Mouse (Mus musculus) kidney, adult 18-20 months (tissue): Measurements from ENCODE around the gene Asrgl1.
"Not testable (repeated sequence)": the region's sequence is repeated elsewhere in the genome, so short reads cannot be mapped to it uniquely, and the experiment has no call there.

ENCODE experiments used
- DNase-seq: peaks from one replicate; pipeline ENCODE4 v3.0.0; 2021

Asrgl1 gene

DNA sequence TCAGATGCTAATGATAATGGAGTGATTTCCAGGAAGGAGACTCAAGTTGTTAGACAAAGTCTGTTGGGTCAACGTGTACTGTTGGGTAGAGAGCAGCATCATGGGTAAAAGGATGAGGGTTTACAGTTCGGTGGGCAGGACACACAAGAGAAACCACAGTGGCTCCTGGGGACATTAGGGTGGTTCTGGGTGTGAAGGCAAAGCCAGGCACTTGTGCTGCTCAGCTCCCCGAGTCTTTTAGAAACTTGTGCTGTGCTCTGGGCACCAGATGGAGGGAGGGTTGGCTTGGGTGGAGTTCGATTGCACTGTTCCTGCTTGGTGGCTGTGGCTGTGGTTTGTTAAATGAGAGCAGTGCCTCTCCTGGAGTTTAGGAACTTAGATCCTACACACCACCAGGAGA lies 31.4 kb downstream of the Asrgl1 start:
- DNase-seq: no peak

DNA sequence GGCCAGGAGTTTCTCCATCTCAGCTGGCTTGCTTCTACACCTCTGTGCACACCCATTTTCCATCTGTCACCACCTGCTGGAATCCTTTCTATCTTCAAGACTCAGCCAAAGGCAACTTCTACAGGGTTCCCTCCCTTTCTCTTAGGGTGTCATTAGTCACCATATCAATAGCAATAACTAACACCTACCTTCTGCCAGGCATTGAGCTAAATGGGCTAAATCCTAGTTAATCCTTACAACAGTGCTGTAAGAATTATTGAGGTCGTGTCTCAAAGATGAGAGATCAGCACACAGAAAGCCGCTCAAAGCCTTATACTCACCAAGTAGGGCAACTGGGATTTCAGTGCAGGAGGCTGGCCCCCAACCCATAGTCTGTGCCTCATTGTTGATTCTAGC lies 34.4 kb downstream of the Asrgl1 start:
- no peak for DNase-seq

DNA sequence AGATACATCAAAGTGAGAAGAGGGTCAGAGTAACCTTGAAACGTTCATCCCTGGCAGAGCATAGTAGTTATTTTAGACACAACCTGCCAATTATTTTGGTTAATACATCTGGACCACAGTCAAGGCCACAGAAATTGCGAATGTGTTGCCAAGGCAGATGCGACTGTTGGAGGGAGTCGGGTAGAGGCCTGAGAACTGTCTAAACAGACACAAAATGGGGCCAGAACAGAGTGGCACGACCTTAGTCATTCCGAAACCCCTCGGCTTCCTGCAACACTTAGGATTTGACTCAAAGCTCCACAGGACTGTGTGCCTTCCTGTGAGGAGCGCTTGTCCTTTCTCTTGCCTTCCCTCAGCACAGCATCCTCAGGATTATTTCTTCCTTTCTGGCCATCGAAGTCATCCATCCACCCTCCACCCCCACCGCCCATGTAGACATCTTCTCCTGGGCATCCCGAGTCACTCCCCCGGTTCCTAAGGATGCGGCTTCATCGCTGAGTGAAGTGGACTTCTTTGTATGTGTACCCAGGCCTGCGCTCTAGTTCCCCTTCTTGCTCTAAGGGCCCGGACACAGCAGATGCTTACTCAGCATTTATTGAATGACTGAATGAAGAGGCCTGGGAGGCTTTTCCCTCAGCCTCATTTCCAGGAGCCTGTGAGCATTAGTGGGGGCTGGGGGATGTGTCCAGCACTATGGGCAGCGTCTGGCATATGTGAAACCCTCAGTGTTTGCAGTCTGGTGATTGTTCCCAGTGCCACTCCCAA lies 35.0 kb downstream of the Asrgl1 start:
- DNase-seq: no peak

DNA sequence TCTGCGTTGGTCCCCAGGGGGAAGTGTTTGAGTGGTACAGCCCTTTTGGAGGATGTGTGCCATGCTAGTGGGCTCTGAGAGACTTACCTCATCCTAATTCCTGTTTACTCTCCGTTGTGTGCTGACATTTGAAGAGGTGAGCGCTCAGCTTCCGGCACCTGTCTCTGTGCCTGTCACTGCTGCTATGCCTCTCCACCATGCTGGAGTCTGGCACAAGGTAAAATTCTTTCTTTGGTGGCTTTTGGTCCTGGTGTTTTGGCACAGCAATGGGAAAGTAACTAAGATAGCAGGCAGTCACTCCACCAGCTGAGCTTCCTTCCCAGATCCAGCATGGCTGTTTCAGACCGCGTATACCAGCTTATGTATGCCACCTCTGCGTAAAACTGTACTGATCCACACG lies 35.7 kb downstream of the Asrgl1 start:
- DNase-seq: no peak

DNA sequence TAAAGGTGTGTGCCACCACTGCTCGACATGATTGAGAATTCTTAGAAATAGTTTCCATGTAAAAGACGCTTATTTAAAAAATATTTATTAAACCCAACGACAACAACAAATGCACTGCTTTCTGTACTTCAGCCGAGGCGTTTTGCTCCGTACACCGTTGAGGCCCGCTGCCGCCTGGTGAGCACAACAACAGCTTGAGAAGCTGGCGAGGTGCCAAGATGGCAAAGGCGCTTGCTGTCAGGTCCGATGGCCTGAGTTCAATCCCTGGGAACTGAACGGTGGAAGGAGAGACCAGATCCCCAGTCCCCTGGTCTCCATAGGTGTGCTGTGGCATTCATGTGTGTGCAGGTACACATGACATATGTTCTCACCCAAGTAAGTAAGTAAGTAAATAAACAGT lies 38.0 kb downstream of the Asrgl1 start:
- no peak for DNase-seq

DNA sequence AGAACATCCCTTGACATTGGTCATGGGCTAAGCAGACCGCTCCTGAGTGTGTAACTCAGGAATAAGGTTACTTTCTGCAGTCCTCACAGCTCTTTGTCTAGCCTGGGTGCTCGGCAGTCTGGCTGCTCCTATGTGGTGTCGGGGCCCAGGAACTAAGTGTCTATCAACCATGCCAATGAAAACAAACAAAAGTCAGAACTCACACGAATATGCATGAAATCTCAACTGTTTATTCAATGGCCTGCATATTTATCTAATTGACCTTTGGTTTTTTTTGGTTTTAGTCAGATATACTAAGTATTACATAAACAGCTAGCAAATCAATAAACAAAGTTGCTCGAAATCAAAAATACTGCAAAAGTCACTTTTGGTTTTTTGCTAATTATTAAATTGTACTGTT lies 40.3 kb downstream of the Asrgl1 start:
- no peak for DNase-seq

DNA sequence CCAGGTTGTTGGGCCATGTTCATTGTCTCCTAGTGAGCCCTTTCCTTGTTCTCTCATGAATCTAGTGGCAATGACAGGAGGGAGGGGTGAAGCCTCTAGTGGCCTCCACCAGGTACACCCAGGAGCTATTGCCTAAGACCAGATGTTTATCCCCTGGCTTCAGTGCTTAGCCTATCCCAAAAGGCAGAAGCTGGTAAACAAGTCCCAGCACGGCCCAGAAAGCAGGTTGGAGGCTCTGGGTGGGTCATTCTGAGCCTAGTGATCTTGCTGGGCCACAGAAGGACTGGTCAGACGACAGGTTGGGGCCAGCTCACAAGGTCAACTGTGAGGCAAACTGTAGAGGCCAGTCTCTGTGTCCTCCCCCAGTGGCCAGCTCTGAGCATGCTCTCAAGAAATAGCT lies 44.7 kb downstream of the Asrgl1 start:
- no peak for DNase-seq

GRCm38 (mm10) chr19:9090191-9090590 lies 45.2 kb downstream of the Asrgl1 start:
- no peak for DNase-seq

DNA sequence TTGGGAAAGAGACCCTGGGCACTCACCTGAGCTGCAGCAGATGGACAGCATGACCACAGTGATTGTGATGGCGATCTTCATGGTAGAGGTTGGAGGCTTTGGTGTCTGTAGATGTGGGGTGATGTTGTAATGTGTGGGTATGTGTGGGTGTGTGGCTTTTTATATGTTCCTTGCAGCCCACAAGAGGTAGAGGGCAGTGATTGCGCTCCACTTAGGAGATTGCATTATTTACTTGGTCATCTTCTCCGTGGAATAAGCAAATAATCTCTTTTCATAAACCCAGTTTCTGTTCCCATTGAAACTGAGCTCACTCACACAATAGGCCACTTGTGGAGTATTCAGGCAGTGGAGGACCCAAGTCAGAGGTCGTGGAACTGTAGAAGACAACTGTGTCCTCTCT lies 47.6 kb downstream of the Asrgl1 start, which contains the start of gene Scgb1a1:
TSS of gene Scgb1a1 (minus strand) at position 138 of the 400 bp plus-strand sequence.
- DNase-seq: no peak

DNA sequence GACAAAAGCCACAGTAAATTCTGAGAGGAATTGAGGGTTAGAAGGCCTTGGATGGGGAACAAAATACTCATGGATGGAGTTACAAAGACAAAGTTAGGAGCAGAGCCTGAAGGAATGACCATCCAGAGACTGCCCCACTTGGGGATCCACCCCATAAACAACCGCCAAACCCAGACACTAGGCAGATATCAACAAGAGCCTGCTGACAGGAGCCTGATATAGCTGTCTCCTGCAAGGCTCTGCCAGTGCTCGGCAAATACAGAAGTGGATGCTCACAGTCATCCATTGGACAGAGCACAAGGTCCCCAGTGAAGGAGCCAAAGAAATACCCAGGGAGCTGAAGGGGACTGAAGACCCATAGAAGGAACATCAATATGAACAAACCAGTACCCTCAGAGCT lies 51.5 kb downstream of the Asrgl1 start:
- DNase-seq: not testable (repeated sequence)

DNA sequence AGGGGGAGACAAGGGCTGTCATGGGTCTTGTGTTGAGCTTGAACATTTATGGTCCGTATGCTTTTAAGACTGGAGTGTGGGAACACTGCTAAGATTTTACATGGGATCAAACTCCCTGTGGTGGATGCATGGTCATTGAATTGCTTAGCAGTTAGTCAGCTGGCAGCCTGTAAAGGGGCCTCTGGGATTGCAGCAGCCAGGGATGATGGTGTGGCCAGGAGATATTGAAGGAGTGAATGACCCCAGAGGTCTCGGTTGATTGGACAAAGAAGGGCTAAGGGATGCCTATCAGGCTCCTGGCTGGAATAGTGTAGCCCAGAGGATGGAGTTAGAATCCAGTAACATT lies 52.5 kb downstream of the Asrgl1 start:
- no peak for DNase-seq

DNA sequence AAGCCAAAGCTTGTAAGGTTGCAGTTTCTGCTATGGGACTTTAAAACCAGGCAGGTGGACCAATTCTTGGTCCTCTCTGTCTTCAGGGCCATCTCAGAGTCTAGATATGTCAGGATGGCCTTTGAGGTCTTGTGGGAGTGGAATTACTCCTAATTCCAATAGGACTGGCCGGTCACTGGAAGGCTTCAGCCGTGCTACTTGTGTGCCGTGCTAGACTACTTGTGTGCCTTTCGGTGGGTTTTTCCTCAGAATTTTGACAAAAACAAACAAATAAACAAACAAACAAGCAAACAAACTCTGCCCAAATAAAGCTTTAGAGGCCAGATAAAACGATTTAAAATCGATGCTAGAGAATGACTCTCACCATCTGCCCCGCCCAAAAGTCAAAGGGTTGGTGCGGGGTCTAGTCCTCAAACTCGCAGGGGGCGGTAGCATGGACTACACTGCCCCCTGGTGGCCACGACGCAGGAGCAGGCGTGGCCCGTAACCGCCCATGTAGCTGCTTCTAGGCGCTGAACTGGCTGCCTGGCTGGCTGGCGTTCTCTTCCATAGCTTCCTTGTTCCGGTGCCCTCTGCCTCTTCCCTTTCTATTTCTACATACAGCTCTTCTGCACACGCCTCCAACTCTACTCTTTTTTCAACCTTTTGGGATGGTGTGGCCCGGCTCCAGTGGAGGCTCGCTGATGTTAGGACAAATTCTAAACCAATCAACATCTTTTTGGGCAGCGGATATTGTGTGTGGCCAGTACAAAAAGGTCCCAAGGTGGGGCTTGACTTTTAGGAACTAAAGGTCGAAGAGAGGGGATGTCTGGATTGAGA lies 53.0 kb downstream of the Asrgl1 start:
- peak; percentile 87 for DNase-seq

DNA sequence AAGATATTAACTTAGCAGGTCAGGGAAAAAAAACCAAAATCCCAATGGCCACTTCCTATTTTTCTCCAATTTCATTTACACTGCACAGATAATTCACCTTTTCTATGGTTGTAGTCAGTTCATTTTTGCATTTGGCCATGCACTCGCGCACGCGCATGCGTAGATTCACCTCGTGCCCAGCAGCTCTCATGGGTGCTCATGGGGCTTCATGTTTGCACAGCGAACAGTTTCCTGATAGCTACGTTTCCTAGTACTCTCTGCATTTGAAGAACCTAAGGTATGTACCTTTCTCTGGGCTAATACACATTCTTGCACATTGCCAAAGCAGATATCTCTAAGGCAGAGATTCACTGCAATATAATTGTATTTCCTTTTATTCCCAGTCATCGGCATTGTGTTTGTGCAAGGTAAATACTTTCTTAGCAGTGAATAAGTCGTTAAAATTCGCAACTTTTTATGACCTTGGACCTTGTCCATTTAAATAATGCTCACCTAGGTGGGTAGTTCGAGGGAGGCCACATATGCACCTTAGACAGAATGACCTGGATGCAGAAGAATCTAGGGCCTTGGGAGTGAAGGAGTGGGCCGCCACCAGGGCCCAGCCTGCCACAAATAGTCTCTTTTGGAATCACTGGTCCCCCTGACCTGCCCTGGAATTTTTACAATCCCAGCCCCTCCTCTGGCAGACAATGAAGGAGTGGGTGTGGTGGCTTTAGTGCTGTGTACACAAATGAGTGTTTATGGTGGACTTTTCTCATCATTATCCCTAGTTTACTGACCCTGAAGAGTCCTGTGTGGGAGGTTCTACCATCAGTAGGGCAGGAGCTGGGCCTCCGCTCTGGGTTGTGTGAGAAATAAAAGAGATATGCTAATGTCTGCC lies 53.9 kb downstream of the Asrgl1 start:
- DNase-seq: no peak

- no peak for DNase-seq
Measured at GRCm38 (mm10) chr19:9079916-9080315, 55.5 kb downstream of the Asrgl1 start.

- no peak for DNase-seq
Measured at GRCm38 (mm10) chr19:9076982-9077660, 58.3 kb downstream of the Asrgl1 start.

GRCm38 (mm10) chr19:9076035-9076434 lies 59.4 kb downstream of the Asrgl1 start:
- DNase-seq: no peak

DNA sequence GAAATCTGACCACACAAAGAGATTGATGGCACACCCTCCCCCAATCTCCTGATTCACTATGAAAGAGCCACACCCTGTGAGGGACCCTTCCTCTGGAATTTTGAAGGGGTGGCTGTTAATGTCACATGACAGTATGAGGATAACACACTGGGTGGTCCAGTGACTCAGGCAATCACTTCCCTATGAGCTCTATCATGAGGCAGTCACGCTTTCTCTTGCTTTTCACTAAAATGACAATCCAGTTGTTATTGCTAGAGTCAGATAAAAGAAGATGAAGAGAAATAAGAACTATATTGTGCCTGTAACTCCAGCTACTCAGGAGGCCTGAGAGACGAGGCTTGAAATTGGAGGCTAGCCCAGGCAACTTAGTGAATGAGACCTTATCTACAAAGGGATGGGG lies 59.9 kb downstream of the Asrgl1 start:
- DNase-seq: no peak

GRCm38 (mm10) chr19:9074424-9074823 lies 61.0 kb downstream of the Asrgl1 start:
- DNase-seq: no peak

DNA sequence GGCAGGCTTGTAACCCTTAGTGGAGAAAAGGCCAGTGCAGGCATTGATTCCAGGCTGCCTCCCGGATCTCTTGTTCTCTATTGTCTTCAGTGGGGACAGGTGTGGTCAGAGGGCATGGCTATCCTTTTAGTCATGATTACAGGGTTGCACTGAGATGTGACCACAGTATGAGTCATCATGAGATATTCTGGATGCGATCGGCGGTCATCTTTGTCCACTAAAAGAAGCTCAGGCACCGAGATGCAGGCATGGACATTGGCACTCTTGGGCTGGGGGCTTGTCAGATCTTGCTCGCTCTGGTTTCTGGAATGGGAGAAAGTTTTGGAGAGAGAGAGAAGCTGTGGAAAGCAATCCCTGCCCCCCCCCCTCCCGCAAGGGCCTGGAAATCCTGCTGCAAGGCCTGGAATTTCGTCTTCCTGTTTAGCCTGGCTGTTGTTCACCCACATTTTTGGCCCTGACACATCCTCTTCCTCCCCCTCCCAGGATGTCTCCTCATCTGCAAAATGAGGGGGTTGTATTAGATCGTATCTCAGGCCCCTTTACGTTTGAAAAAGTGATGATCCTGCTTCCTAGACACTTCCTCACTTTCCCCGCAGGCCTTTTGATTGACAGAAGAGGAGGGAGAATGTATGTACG lies 61.5 kb downstream of the Asrgl1 start:
- DNase-seq: peak; percentile 38

- no peak for DNase-seq
Measured at GRCm38 (mm10) chr19:9072157-9072530, 63.3 kb downstream of the Asrgl1 start.

- DNase-seq: peak; percentile 55
Measured at GRCm38 (mm10) chr19:9071456-9072156, 63.8 kb downstream of the Asrgl1 start.

DNA sequence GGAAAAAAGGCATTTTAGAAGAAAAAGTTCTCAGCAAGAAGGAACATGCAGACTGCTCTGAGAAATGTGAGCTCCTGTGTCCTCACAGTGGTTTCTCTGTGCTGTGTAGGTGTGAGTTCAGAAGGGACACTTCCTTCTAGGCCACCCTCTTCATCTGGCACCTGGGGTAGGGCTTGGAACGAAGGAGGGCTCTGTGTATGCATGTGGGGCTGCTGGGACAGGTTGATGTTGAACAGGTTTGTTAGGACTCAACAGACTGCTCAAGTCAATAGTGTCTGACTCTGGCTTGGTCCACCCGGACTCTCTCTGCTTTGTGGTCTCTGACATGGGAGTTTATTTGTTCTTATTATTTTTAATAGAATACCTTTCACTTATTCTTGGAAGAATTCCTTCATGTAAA lies 65.1 kb downstream of the Asrgl1 start:
- no peak for DNase-seq
